Mouse (Mus musculus) liver, adult 2 months (tissue): ENCODE results near the gene Cux2. TPM values are rescaled to one million over a fixed set of nuclear protein-coding genes. Genes with fewer than 3 reads are reported as not detected.

ENCODE experiments used
- DNase-seq: peaks from one replicate; pipeline ENCODE4 v3.0.0-alpha.2; 2011; ENCODE audit warnings: low read depth, low spot score; ENCODE audit errors: extremely low read depth
- H3K27ac ChIP-seq: fragments of 200-500 bp; replicated peaks from 2 replicates; pipeline ENCODE4 v1.5.1; 2012; ENCODE audit warnings: low read depth, mild to moderate bottlenecking, control low read depth, inconsistent platforms, low read length; ENCODE audit not compliant: insufficient read depth
- H3K27me3 ChIP-seq: fragments of 200-500 bp; 2 replicates; pipeline ENCODE4 v1.6.1; 2012; ENCODE audit warnings: mild to moderate bottlenecking, moderate library complexity, low read length, inconsistent platforms; ENCODE audit not compliant: control insufficient read depth, insufficient read depth
- H3K36me3 ChIP-seq: fragments of 200-500 bp; 2 replicates; pipeline ENCODE4 v1.6.1; 2012; ENCODE audit warnings: low read length, inconsistent platforms; ENCODE audit not compliant: control insufficient read depth, insufficient read depth
- H3K4me1 ChIP-seq: fragments of 200-500 bp; 2 replicates; pipeline ENCODE4 v1.6.1; 2011; ENCODE audit warnings: low read length; ENCODE audit not compliant: control insufficient read depth, insufficient read depth
- H3K4me3 ChIP-seq: fragments of 200-500 bp; 2 replicates; pipeline ENCODE4 v1.5.1; 2011; ENCODE audit warnings: low read depth, mild to moderate bottlenecking, control low read depth, low read length, moderate library complexity; ENCODE audit not compliant: insufficient read depth
- H3K79me2 ChIP-seq: fragments of 200-500 bp; 2 replicates; pipeline ENCODE4 v1.6.1; 2012; ENCODE audit warnings: inconsistent platforms, mild to moderate bottlenecking, low read length, moderate library complexity; ENCODE audit not compliant: control insufficient read depth, insufficient read depth
- H3K9ac ChIP-seq: fragments of 200-500 bp; 2 replicates; pipeline ENCODE4 v1.6.1; 2012; ENCODE audit warnings: low read depth, mild to moderate bottlenecking, control low read depth, inconsistent platforms, low read length
- CTCF ChIP-seq: fragments of 200-500 bp; IDR thresholded peaks from 2 replicates; pipeline ENCODE4 v1.5.1; 2011; ENCODE audit warnings: low read depth, low read length, control low read depth
- POLR2A ChIP-seq: fragments of 200-500 bp; IDR thresholded peaks from 2 replicates; pipeline ENCODE4 v1.6.1; 2011; ENCODE audit warnings: low read length, control low read depth; ENCODE audit not compliant: insufficient read depth; ENCODE audit errors: extremely low read depth
- WGBS: fragments of 180-500 bp; shearing (Covaris S2); methylation state at CpG from one replicate; pipeline ENCODE4 v1.1.7; 2018; 5-methylcytosine and 5-hydroxymethylcytosine counted together
- polyA plus RNA-seq: library from polyadenylated mRNA; depleted of rRNA; stranded (reverse); fragments of >200 nt; gene quantifications from 2 replicates; pipeline ENCODE4 v1.2.3, GENCODE M21; 2012
- total RNA-seq: library from RNA; depleted of rRNA; stranded (reverse); fragments of >200 nt; gene quantifications from 2 replicates; pipeline ENCODE4 v1.2.3, GENCODE M21; 2014

Gene Cux2
- total and polyA plus RNA-seq, 2 experiments: 4.1 to 11.6 TPM

- no peaks in the 10 kb centered on the region for H3K36me3 ChIP-seq
- no peak overlapping the region for H3K4me3 ChIP-seq
- WGBS: 91% methylated on average over 23 of the region's 23 CpGs
- H3K4me1 ChIP-seq: no peaks in the 10 kb centered on the region
- H3K9ac ChIP-seq: no peak overlapping the region
- no peaks in the 10 kb centered on the region for H3K79me2 ChIP-seq
- H3K27ac ChIP-seq: no peak overlapping the region
- DNase-seq: no peak
- no peaks in the 10 kb centered on the region for H3K27me3 ChIP-seq
- no peak for TF ChIP-seq CTCF
- TF ChIP-seq POLR2A: no peak
Measured at GRCm38 (mm10) chr5:121902809-121903745, 146.8 kb downstream of the Cux2 start.

GRCm38 (mm10) chr5:121895117-121895756 lies 154.7 kb downstream of the Cux2 start:
- Histone ChIP-seq H3K27ac (no peak overlapping the region), H3K27me3 (no peaks in the 10 kb centered on the region), H3K36me3 (no peaks in the 10 kb centered on the region), H3K79me2 (no peaks in the 10 kb centered on the region), H3K4me1 (no peaks in the 10 kb centered on the region), H3K9ac (no peak overlapping the region), H3K4me3 (no peak overlapping the region)
- DNase-seq: no peak
- TF ChIP-seq POLR2A (no peak), CTCF (no peak)
- 75% methylated on average over 24 of the region's 24 CpGs for WGBS

DNA sequence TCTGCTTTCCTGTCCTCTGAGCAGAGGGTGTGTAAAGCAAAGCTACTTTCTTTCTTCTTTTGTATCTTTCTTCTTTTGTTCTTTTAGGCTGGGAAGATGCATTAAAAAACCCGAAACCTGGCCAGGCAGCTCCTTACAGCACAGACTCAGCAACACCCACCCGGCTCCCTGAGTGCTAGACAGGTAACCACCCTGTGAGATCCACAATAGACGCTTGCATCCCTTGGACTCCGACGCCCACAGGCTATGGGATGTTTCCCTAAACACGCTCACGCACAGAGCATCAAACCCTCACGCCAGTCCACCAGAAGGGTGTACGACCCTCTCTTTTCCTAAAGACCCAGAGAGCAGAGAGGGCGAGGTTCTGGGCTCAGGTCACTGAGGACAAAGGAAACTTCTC lies 155.3 kb downstream of the Cux2 start:
- Histone ChIP-seq H3K4me1 (no peaks in the 10 kb centered on the region), H3K27me3 (no peaks in the 10 kb centered on the region), H3K36me3 (no peaks in the 10 kb centered on the region), H3K79me2 (no peaks in the 10 kb centered on the region), H3K4me3 (no peak overlapping the region), H3K27ac (no peak overlapping the region), H3K9ac (no peak overlapping the region)
- no peak for DNase-seq
- 94% methylated on average over 10 of the region's 10 CpGs for WGBS
- TF ChIP-seq CTCF: no peak
- no peak for TF ChIP-seq POLR2A

GRCm38 (mm10) chr5:121893581-121893980 lies 156.3 kb downstream of the Cux2 start:
- no peak for TF ChIP-seq POLR2A
- TF ChIP-seq CTCF: peak; percentile 56
- Histone ChIP-seq H3K27ac (no peak overlapping the region), H3K27me3 (no peaks in the 10 kb centered on the region), H3K4me3 (no peak overlapping the region), H3K79me2 (no peaks in the 10 kb centered on the region), H3K4me1 (no peaks in the 10 kb centered on the region), H3K9ac (no peak overlapping the region), H3K36me3 (no peaks in the 10 kb centered on the region)
- WGBS: 44% methylated on average over 3 of the region's 3 CpGs
- no peak for DNase-seq

GRCm38 (mm10) chr5:121892281-121892680 lies 157.6 kb downstream of the Cux2 start:
- H3K27me3 ChIP-seq: no peaks in the 10 kb centered on the region
- H3K79me2 ChIP-seq: no peaks in the 10 kb centered on the region
- H3K9ac ChIP-seq: no peak overlapping the region
- DNase-seq: no peak
- H3K4me1 ChIP-seq: no peaks in the 10 kb centered on the region
- H3K36me3 ChIP-seq: no peaks in the 10 kb centered on the region
- no peak overlapping the region for H3K27ac ChIP-seq
- WGBS: 94% methylated on average over 14 of the region's 14 CpGs
- TF ChIP-seq POLR2A: no peak
- no peak for TF ChIP-seq CTCF
- H3K4me3 ChIP-seq: no peak overlapping the region
